Mouse (Mus musculus): Measurements from ENCODE around the gene Alcam.

The Alcam gene

GRCm38 (mm10) chr16:52243421-52243973, 210.4 kb downstream of the Alcam start:
- DNase-seq: no peak

GRCm38 (mm10) chr16:52242144-52242543, 211.7 kb downstream of the Alcam start:
- DNase-seq: no peak

- no peak for DNase-seq
Observed at GRCm38 (mm10) chr16:52229930-52230329, 223.9 kb downstream of the Alcam start.

GRCm38 (mm10) chr16:52229446-52229845, 224.4 kb downstream of the Alcam start:
- DNase-seq: no peak

- no peak for DNase-seq
Observed at GRCm38 (mm10) chr16:52222896-52223295, 231.0 kb downstream of the Alcam start.

GRCm38 (mm10) chr16:52219069-52219468, 234.8 kb downstream of the Alcam start:
- DNase-seq: no peak

- DNase-seq: no peak
Observed at GRCm38 (mm10) chr16:52210844-52211606, 242.8 kb downstream of the Alcam start.

GRCm38 (mm10) chr16:52200107-52200506, 253.8 kb downstream of the Alcam start:
- DNase-seq: no peak

Measured in cerebellum, adult 18-20 months (tissue).